Mouse (Mus musculus): ENCODE measurements around the gene Cd109. TPM values are rescaled to one million over a fixed set of nuclear protein-coding genes. Genes with fewer than 3 reads are reported as not detected.

The Cd109 gene
- polyA plus RNA-seq, 1 experiment from 2014 or later, result 1.2 TPM

DNA sequence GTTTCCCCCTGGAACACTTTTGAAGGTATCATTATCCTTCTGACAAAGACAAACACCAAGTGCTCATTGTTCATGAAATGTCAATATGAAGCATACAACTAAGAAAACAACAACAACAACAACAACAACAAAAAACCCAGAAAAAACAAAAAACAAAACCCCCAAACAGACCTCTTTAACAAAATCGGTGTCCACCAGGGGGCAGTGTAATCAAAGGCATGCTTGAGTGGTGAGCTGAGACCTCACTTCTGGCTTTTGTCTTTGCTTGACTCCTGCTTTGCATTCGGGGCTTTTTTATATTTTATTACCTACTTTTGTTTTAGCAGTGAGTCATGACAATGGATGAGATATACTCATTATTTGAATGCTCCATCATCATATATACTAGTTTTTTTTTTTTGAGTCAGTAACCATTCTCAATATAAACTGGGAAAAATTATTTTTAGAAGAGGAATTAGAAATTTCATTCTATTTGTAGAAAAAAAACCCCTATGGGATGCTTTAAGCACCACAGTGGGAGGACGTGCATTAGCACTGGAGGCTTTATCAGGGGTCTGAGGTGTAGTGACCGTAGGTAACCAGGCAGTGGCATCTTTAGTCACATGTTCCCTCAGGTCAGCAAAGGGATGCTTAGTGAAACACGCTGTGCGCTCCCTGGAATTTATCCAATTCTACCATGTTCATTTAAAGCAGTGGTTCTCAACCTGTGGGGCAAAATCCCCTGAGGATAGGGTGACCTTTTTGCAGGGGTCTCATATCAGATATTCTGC lies 30.8 kb downstream of the Cd109 start:
- Histone ChIP-seq H3K27ac (replicated peaks) (no peak overlapping the region), H3K27me3 (replicated peaks) (no peaks in the 10 kb centered on the region), H3K9ac (replicated peaks) (no peak overlapping the region), H3K4me1 (no peaks in the 10 kb centered on the region), H3K9me3 (replicated peaks) (no peaks in the 10 kb centered on the region), H3K36me3 (no peaks in the 10 kb centered on the region), H3K4me2 (no peak overlapping the region), H3K4me3 (replicated peaks) (no peak overlapping the region)
- no peak for ATAC-seq (ENCODE audit: low FRiP score)
- 43% methylated on average over 6 of the region's 6 CpGs for WGBS

DNA sequence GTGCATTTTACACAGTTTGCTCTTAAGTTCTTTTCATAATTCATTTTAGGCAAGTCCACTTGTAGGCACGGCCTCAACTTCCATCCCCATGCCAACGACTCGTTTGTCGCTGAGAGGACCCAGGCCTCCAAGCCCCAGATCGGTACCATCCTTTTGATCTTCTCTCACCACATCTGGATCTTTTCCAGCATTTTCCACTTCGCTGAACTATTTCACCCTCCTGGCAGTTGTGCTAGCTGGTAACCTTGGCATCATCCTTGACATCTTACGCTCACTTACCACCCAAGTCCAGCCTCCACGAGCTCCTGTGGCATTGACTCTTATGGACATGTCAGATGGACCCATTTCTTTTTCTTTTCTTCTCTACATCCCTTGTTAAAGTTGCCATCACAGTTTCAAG lies 33.3 kb downstream of the Cd109 start:
- ATAC-seq (ENCODE audit: low FRiP score), result no peak
- Histone ChIP-seq H3K4me3 (replicated peaks) (no peak overlapping the region), H3K9me3 (replicated peaks) (no peaks in the 10 kb centered on the region)

GRCm38 (mm10) chr9:78649398-78649797 lies 34.1 kb downstream of the Cd109 start:
- no peaks in the 10 kb centered on the region for H3K9me3 ChIP-seq (replicated peaks)
- H3K27me3 ChIP-seq (replicated peaks), result no peaks in the 10 kb centered on the region
- ATAC-seq (ENCODE audit: low FRiP score), result no peak
- H3K36me3 ChIP-seq, result no peaks in the 10 kb centered on the region
- H3K4me3 ChIP-seq (replicated peaks), result no peak overlapping the region
- no peak overlapping the region for H3K27ac ChIP-seq (replicated peaks)
- H3K4me1 ChIP-seq, result no peaks in the 10 kb centered on the region
- no peak overlapping the region for H3K9ac ChIP-seq (replicated peaks)
- no peak overlapping the region for H3K4me2 ChIP-seq

More for the DNA sequence above, 33.3 kb downstream of the Cd109 start:
- 84% methylated on average over 8 of the region's 8 CpGs for WGBS
- Histone ChIP-seq H3K4me1 (no peaks in the 10 kb centered on the region), H3K9ac (replicated peaks) (no peak overlapping the region), H3K4me2 (no peak overlapping the region), H3K27ac (replicated peaks) (no peak overlapping the region), H3K36me3 (no peaks in the 10 kb centered on the region), H3K27me3 (replicated peaks) (no peaks in the 10 kb centered on the region)

GRCm38 (mm10) chr9:78657564-78657963 lies 42.2 kb downstream of the Cd109 start:
- H3K27ac ChIP-seq (replicated peaks), result no peak overlapping the region
- no peak overlapping the region for H3K4me2 ChIP-seq
- H3K9me3 ChIP-seq (replicated peaks), result no peaks in the 10 kb centered on the region
- no peak overlapping the region for H3K9ac ChIP-seq (replicated peaks)
- H3K4me1 ChIP-seq, result no peaks in the 10 kb centered on the region
- H3K36me3 ChIP-seq, result no peaks in the 10 kb centered on the region
- no peak overlapping the region for H3K4me3 ChIP-seq (replicated peaks)
- WGBS, result 88% methylated on average over 5 of the region's 5 CpGs
- H3K27me3 ChIP-seq (replicated peaks), result no peaks in the 10 kb centered on the region
- no peak for ATAC-seq (ENCODE audit: low FRiP score)

DNA sequence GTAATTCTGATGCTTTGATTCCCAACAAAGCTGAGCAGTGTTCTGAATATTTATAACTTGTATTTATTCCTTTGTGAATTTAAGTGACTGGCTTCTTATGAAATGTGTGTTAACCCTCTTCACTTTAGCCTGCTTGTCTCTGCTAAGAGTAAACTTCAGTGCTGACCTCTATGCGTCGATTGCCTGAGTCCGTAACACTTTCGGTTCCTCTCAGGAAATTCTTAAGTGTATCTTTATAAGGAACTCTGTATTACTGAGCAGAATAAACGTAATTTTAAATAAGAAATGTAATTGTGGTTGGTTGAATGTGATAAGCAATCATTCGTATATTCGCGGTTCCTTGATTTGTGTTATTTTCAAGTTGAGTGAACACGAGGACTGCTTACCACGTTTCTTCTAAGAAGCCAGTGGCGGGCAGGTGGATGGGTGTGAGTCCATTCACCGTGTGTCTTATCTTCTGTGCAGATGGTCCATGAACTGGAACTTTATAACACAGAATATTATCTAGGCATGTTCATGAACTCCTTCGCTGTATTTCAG lies 56.2 kb downstream of the Cd109 start:
- Histone ChIP-seq H3K27ac (replicated peaks) (no peak overlapping the region), H3K4me2 (no peak overlapping the region), H3K9me3 (replicated peaks) (no peaks in the 10 kb centered on the region), H3K4me1 (no peaks in the 10 kb centered on the region), H3K36me3 (no peaks in the 10 kb centered on the region), H3K9ac (replicated peaks) (no peak overlapping the region), H3K4me3 (replicated peaks) (no peak overlapping the region), H3K27me3 (replicated peaks) (no peaks in the 10 kb centered on the region)
- ATAC-seq (ENCODE audit: low FRiP score), result no peak
- WGBS, result 86% methylated on average over 13 of the region's 13 CpGs

DNA sequence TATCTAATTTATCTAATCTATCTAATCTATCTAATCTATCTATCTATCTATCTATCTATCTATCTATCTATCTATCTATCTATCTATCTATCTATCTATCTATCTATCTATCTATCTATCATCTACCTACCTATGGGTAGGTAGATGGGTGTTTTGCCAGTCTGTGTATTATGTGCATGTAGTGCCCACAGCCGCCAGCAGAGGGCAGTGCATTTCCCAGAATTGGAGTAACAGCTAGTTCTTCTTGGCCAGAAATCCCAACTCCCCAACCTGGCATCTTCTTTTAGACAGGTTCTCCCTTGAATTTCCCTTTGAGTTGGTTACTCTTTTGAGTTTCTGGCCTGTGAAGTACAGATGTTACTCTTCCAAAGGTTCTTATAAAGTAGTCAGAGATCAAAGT lies 85.3 kb downstream of the Cd109 start:
- WGBS, result 4% methylated on average over 1 of the region's 1 CpGs
- ATAC-seq (ENCODE audit: low FRiP score), result no peak
- Histone ChIP-seq H3K27ac (replicated peaks) (no peak overlapping the region), H3K27me3 (replicated peaks) (no peaks in the 10 kb centered on the region), H3K4me3 (replicated peaks) (no peak overlapping the region), H3K9ac (replicated peaks) (no peak overlapping the region), H3K36me3 (no peaks in the 10 kb centered on the region), H3K4me2 (no peak overlapping the region), H3K4me1 (no peaks in the 10 kb centered on the region), H3K9me3 (replicated peaks) (no peaks in the 10 kb centered on the region)

DNA sequence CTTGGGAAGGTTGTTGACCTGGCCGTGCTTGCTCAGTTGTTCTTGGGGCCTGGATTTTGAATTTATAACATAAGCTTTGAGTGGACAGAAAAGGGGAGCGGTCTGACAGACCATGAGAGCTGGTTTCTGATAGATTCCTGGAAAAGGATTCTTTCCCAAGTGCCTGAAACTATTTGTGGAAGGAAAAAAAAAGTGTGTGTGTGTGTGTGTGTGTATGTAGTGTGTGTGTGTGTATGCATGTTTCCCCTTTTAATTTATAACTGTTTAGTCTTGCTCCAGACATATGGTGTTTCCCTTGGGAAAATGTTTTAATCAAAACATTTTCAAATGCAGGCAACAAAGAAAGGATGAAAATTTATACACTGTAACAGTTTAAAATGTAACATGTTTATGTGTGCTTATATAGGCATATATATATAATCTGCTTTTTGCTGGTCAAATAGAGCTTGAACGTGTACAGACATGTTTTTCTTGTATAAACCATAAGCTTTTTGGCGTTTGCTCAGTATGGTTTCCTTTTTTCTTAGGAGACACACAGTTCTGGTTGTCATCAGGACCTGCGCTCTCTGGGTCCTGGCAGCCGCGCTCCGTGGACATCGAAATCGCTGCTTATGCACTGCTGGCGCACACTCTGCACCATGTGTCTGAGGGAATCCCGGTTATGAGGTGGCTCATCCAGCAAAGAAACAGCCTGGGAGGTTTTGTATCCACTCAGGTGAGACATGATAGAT lies 87.3 kb downstream of the Cd109 start:
- ATAC-seq (ENCODE audit: low FRiP score), result no peak
- Histone ChIP-seq H3K9ac (replicated peaks) (no peak overlapping the region), H3K4me1 (no peaks in the 10 kb centered on the region), H3K4me2 (no peak overlapping the region), H3K4me3 (replicated peaks) (no peak overlapping the region), H3K27ac (replicated peaks) (no peak overlapping the region), H3K36me3 (no peaks in the 10 kb centered on the region), H3K9me3 (replicated peaks) (no peaks in the 10 kb centered on the region), H3K27me3 (replicated peaks) (no peaks in the 10 kb centered on the region)
- 87% methylated on average over 12 of the region's 12 CpGs for WGBS

DNA sequence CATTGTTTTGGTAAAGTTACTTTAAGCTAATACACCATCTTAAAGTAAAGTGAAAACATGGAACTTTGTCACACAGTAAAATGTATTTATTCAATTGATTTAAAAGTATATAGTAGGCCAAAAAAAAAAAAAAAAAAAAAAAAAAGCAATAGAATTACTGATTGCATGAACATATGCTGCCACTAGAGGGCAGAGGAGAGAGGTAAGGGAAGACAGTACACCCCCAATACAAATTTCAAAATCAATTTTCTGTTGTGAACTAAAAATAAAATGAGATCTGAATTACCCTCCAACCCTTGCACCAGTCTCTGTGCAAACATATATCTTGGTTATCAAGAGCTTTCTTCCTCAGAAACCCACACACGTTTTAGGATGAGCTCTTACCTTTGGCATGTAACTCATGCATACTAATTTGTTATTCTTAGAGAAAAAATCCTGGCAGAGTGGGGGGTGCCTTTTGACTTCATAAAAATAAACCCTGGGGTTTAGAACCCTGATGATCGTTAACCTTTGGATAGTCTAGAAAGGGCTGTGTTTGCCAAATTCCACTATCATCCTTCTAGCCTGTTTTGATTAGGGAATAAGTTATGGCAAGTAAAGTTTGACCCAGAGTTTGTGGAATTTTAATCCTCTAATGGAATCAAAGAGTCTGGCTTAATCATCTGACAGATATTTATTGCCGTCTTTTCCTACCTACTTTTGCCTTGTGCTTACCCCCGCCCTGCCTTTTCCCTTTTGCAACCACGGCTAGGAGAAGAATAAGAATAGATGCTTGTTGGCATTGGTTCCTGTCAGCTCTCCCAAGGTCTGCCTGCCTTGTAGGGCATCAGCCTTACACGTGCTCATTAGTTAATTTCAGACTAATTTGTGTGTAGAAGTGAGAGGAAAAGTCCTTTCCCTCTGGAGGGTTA lies 105.8 kb downstream of the Cd109 start:
- 75% methylated on average over 6 of the region's 6 CpGs for WGBS
- H3K9ac ChIP-seq (replicated peaks), result no peak overlapping the region
- H3K27me3 ChIP-seq (replicated peaks), result no peaks in the 10 kb centered on the region
- no peaks in the 10 kb centered on the region for H3K4me1 ChIP-seq
- no peaks in the 10 kb centered on the region for H3K9me3 ChIP-seq (replicated peaks)
- H3K36me3 ChIP-seq, result no peaks in the 10 kb centered on the region
- no peak overlapping the region for H3K27ac ChIP-seq (replicated peaks)
- H3K4me2 ChIP-seq, result no peak overlapping the region
- no peak for ATAC-seq (ENCODE audit: low FRiP score)
- no peak overlapping the region for H3K4me3 ChIP-seq (replicated peaks)

GRCm38 (mm10) chr9:78731931-78732330 lies 116.6 kb downstream of the Cd109 start:
- H3K4me2 ChIP-seq, result no peak overlapping the region
- no peaks in the 10 kb centered on the region for H3K36me3 ChIP-seq
- no peak overlapping the region for H3K9ac ChIP-seq (replicated peaks)
- no peaks in the 10 kb centered on the region for H3K9me3 ChIP-seq (replicated peaks)
- H3K27ac ChIP-seq (replicated peaks), result no peak overlapping the region
- H3K4me3 ChIP-seq (replicated peaks), result no peak overlapping the region
- H3K4me1 ChIP-seq, result no peaks in the 10 kb centered on the region
- no peaks in the 10 kb centered on the region for H3K27me3 ChIP-seq (replicated peaks)
- no peak for ATAC-seq (ENCODE audit: low FRiP score)
- WGBS, result 72% methylated on average over 6 of the region's 6 CpGs

DNA sequence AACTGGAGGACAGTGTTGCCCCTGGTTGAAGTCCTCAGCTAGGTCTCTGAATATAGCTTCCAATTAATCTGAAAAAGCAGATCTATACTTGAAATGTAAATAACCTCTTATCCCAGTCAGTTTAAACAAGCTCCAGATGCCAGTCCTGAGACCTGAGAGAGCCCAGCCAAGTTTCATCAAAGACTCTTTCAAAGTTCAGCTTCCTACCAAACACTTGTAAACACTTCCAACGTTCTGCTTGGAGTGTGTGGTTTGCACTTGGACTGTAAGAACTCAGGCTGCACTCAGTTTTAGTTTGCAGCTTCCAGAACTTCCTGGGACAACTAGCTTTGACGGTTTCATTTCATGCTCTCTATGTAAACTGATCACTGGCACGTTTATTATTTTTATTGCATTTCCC lies 120.2 kb downstream of the Cd109 start:
- no peaks in the 10 kb centered on the region for H3K4me1 ChIP-seq
- no peak for ATAC-seq (ENCODE audit: low FRiP score)
- H3K4me3 ChIP-seq (replicated peaks), result no peak overlapping the region
- H3K9me3 ChIP-seq (replicated peaks), result no peaks in the 10 kb centered on the region
- no peaks in the 10 kb centered on the region for H3K36me3 ChIP-seq
- no peaks in the 10 kb centered on the region for H3K27me3 ChIP-seq (replicated peaks)
- WGBS, result 79% methylated on average over 3 of the region's 3 CpGs
- H3K4me2 ChIP-seq, result no peak overlapping the region
- no peak overlapping the region for H3K27ac ChIP-seq (replicated peaks)
- H3K9ac ChIP-seq (replicated peaks), result no peak overlapping the region

GRCm38 (mm10) chr9:78742012-78742411 lies 126.7 kb downstream of the Cd109 start:
- no peak for ATAC-seq (ENCODE audit: low FRiP score)
- no peak overlapping the region for H3K4me3 ChIP-seq (replicated peaks)
- no peak overlapping the region for H3K9ac ChIP-seq (replicated peaks)
- H3K27ac ChIP-seq (replicated peaks), result no peak overlapping the region
- H3K27me3 ChIP-seq (replicated peaks), result no peaks in the 10 kb centered on the region
- H3K4me1 ChIP-seq, result no peaks in the 10 kb centered on the region
- H3K36me3 ChIP-seq, result no peaks in the 10 kb centered on the region
- H3K4me2 ChIP-seq, result no peak overlapping the region
- 61% methylated on average over 3 of the region's 3 CpGs for whole genome bisulfite sequencing
- no peaks in the 10 kb centered on the region for H3K9me3 ChIP-seq (replicated peaks)
